Mouse (Mus musculus) heart, adult 2 months (tissue): Measurements from ENCODE around the gene Kcna2.

Source experiments
- CTCF ChIP-seq: fragments of 200-600 bp; IDR thresholded peaks from 2 replicates; pipeline ENCODE4 v1.8.1; 2022; ENCODE audit warnings: antibody characterized with exemption, mild to moderate bottlenecking, moderate library complexity
- POLR2A ChIP-seq: fragments of 200-500 bp; IDR thresholded peaks from 2 replicates; pipeline ENCODE4 v1.6.1; 2011; ENCODE audit warnings: mild to moderate bottlenecking, low read depth, low read length, control low read depth; ENCODE audit not compliant: insufficient read depth

DNA sequence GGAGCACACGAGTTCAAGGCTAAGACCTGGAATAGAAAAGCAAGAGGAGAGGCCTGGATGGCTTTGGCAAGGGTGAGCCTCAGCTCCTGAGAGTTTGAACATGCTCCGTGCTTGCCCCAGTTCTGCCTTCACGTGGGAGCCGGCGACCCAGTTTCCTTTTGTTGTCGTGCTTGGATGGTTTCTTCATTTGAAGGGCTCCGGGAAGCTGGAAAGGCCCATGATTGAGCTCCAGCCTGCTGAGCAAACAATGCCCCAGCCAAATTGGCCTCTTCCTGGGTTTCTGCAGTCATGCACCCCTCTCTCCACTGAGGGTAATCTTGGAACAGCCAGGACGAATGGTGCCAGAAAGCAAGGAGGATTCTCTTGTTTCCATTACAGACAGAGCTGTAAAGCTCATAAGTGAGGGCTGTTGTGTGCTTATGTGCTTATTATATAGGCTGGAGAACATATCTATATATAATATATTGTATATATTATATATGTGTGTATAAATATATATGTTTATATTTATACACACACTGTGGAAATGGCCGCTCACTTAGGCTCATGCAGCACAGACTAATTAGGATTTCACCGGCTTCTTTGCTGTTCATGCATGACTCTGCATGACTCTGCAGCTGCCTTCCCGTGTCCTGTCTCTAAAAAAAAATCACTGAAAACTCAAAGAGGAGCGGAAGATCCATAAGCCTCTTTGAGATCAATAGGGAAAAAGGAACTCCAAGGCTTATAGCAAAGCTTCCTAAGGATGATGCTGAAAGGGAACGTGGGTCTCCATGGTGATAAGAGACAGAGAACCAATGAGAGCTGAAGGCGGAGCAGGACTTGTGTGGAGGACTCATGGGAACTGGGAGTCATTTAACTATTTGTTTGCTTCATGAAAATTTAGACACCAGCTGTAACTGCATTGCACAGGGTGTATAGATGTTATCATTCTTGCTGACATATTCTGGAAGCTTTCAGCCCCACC is 13.1 kb downstream of the Kcna2 start:
- TF ChIP-seq POLR2A (no peak), CTCF (no peak)
